Mouse (Mus musculus): ENCODE measurements around the gene Atf7ip. TPM values are rescaled to one million over a fixed set of nuclear protein-coding genes. Genes with fewer than 3 reads are reported as not detected.

Gene Atf7ip
- polyA plus RNA-seq, 1 experiment = 6.8 TPM

DNA sequence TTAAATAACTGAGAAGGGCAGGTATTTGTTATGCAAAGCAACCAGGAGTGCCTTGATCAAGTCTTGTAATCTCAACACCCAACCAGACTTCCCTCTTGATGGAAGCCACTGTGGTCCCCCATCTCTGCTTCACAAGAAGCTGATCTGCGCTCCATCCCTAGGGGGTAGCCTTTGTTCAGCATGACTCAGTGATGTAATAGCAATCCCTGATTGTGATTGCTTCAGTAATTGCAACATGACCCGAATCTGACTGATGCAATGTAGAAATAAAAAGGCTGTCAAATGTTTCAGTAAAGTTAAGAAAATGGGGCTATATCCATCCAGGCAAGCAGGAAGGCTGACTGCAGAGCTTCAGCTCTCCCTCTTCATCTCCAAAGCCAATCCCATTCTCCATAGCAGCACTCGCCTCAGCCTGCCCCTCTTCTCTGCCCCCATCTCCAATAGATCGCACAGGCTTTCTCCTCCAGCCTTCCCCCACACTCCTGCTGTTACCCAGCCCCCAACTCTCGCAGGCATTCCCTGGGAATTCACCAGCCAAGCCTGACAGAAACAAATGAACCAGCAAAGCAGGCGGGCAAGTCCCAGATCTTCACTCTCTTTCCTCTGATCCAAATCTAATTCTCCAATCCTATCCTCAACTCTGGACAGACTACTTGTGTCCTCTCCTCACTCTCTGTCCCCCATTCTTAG lies 30.7 kb upstream of the Atf7ip start:
- Histone ChIP-seq H3K36me3 (ENCODE audit: control insufficient read depth, insufficient read depth) (no peaks in the 10 kb centered on the region), H3K79me3 (ENCODE audit: low read depth) (no peaks in the 10 kb centered on the region), H3ac (ENCODE audit: control insufficient read depth, insufficient read length, low read depth) (no peak overlapping the region), H3K4me3 (ENCODE audit: insufficient read depth, poor library complexity, severe bottlenecking) (no peak overlapping the region), H3K79me2 (ENCODE audit: control insufficient read depth, insufficient read depth) (no peaks in the 10 kb centered on the region), H3K27me3 (ENCODE audit: control insufficient read depth, insufficient read depth, insufficient read length) (no peaks in the 10 kb centered on the region)
- TF ChIP-seq USF1 (IDR thresholded peaks at IDR 0.05; ENCODE audit: low read depth) (no peak), CEBPB (IDR thresholded peaks at IDR 0.05; ENCODE audit: low read depth) (peak; percentile 22)

DNA sequence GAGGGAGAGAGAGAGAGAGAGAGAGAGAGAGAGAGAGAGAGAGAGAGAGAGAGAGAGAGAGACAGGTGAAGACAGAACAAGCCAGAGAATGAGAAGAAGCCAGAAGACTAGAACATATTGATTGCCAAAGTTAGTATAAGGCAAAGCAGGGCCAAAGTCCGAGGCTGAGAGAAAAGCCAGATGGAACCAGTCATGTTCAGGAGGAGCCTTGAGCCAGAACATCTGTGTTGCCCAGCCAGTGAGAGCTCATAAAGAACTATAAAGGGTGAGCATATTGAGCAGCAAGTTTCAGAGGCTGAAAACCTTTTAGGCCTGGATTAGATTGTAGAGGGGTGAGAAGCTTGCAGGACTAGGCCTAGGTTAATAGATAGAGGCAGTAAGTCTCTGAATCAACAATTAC lies 28.1 kb upstream of the Atf7ip start:
- no peak for TF ChIP-seq MYOG (IDR thresholded peaks at IDR 0.05; ENCODE audit: control insufficient read depth, extremely low read depth, insufficient read length)
- TF ChIP-seq CTCF (IDR thresholded peaks at IDR 0.05; ENCODE audit: control insufficient read depth, insufficient read depth, insufficient read length) = no peak
- TF ChIP-seq MAX (IDR thresholded peaks at IDR 0.05) = no peak
- TF ChIP-seq MYOD1 (IDR thresholded peaks at IDR 0.05; ENCODE audit: control insufficient read depth, insufficient read length, low read depth) = no peak
- TF ChIP-seq CEBPB (IDR thresholded peaks at IDR 0.05; ENCODE audit: low read depth) = no peak
- TF ChIP-seq FOSL1 (IDR thresholded peaks at IDR 0.05; ENCODE audit: insufficient read depth, low read length, poor library complexity, severe bottlenecking) = no peak
- no peak for TF ChIP-seq USF1 (IDR thresholded peaks at IDR 0.05; ENCODE audit: low read depth)
- Histone ChIP-seq H3K4me3 (ENCODE audit: insufficient read depth, poor library complexity, severe bottlenecking) (no peak overlapping the region), H3K79me2 (ENCODE audit: control insufficient read depth, insufficient read depth) (no peaks in the 10 kb centered on the region), H3ac (ENCODE audit: control insufficient read depth, insufficient read length, low read depth) (no peak overlapping the region), H3K79me3 (ENCODE audit: low read depth) (no peaks in the 10 kb centered on the region), H3K27me3 (ENCODE audit: control insufficient read depth, insufficient read depth, insufficient read length) (no peaks in the 10 kb centered on the region), H3K36me3 (ENCODE audit: control insufficient read depth, insufficient read depth) (no peaks in the 10 kb centered on the region)

DNA sequence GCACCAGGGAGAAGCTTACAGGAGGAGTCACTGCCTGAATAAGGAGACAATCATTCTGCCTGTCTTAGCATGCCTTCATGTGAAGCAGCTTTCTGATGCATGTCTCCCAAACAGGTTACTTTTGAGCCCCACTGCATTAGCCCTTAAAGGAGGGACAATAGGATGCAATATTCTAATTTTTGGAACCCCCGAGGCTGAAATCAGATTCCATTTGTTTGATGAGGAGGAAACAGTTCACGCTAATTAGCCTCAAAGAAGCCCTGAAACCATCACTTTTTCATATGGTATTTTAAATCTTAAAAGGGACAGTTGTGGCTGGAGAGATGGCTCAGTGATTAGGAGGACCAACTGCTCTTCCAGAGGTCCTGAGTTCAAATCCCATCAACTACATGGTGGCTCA lies 22.4 kb upstream of the Atf7ip start:
- TF ChIP-seq CTCF (IDR thresholded peaks at IDR 0.05; ENCODE audit: control insufficient read depth, insufficient read depth, insufficient read length) = no peak
- TF ChIP-seq MYOD1 (IDR thresholded peaks at IDR 0.05; ENCODE audit: control insufficient read depth, insufficient read length, low read depth) = no peak
- TF ChIP-seq MYOG (IDR thresholded peaks at IDR 0.05; ENCODE audit: control insufficient read depth, extremely low read depth, insufficient read length) = no peak
- TF ChIP-seq CEBPB (IDR thresholded peaks at IDR 0.05; ENCODE audit: low read depth) = no peak
- no peak for TF ChIP-seq MAX (IDR thresholded peaks at IDR 0.05)
- TF ChIP-seq FOSL1 (IDR thresholded peaks at IDR 0.05; ENCODE audit: insufficient read depth, low read length, poor library complexity, severe bottlenecking) = no peak
- no peak for TF ChIP-seq USF1 (IDR thresholded peaks at IDR 0.05; ENCODE audit: low read depth)
- no peak overlapping the region for H3ac ChIP-seq (ENCODE audit: control insufficient read depth, insufficient read length, low read depth)
- no peaks in the 10 kb centered on the region for H3K27me3 ChIP-seq (ENCODE audit: control insufficient read depth, insufficient read depth, insufficient read length)
- no peaks in the 10 kb centered on the region for H3K79me3 ChIP-seq (ENCODE audit: low read depth)
- no peaks in the 10 kb centered on the region for H3K79me2 ChIP-seq (ENCODE audit: control insufficient read depth, insufficient read depth)
- H3K4me3 ChIP-seq (ENCODE audit: insufficient read depth, poor library complexity, severe bottlenecking) = no peak overlapping the region
- H3K36me3 ChIP-seq (ENCODE audit: control insufficient read depth, insufficient read depth) = no peaks in the 10 kb centered on the region

DNA sequence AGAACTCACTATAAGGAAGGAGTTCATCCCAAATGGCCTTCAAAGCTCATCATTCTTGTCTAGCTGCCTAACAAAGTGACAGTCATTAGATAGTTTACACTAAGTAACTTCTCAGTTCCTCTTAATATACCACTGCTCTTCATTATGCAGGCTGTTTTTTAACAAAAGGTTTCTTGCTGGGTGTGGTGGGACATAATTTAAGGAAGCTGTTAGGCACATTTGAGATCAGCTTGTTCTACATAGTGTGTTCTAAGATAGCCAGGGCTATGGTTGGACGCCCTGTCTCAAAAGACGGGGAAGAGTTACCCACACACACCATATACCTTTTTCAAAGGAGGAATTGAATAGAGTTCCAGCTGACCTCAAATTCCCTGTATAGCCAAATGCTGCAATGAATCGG lies 21.9 kb upstream of the Atf7ip start:
- no peaks in the 10 kb centered on the region for H3K27me3 ChIP-seq (ENCODE audit: control insufficient read depth, insufficient read depth, insufficient read length)
- no peak for TF ChIP-seq MAX (IDR thresholded peaks at IDR 0.05)
- no peak for TF ChIP-seq FOSL1 (IDR thresholded peaks at IDR 0.05; ENCODE audit: insufficient read depth, low read length, poor library complexity, severe bottlenecking)
- TF ChIP-seq MYOD1 (IDR thresholded peaks at IDR 0.05; ENCODE audit: control insufficient read depth, insufficient read length, low read depth) = no peak
- no peak for TF ChIP-seq CEBPB (IDR thresholded peaks at IDR 0.05; ENCODE audit: low read depth)
- no peak for TF ChIP-seq USF1 (IDR thresholded peaks at IDR 0.05; ENCODE audit: low read depth)
- TF ChIP-seq MYOG (IDR thresholded peaks at IDR 0.05; ENCODE audit: control insufficient read depth, extremely low read depth, insufficient read length) = no peak
- TF ChIP-seq CTCF (IDR thresholded peaks at IDR 0.05; ENCODE audit: control insufficient read depth, insufficient read depth, insufficient read length) = no peak
- H3ac ChIP-seq (ENCODE audit: control insufficient read depth, insufficient read length, low read depth) = no peak overlapping the region
- no peak overlapping the region for H3K4me3 ChIP-seq (ENCODE audit: insufficient read depth, poor library complexity, severe bottlenecking)
- H3K79me2 ChIP-seq (ENCODE audit: control insufficient read depth, insufficient read depth) = no peaks in the 10 kb centered on the region
- no peaks in the 10 kb centered on the region for H3K79me3 ChIP-seq (ENCODE audit: low read depth)
- H3K36me3 ChIP-seq (ENCODE audit: control insufficient read depth, insufficient read depth) = no peaks in the 10 kb centered on the region

DNA sequence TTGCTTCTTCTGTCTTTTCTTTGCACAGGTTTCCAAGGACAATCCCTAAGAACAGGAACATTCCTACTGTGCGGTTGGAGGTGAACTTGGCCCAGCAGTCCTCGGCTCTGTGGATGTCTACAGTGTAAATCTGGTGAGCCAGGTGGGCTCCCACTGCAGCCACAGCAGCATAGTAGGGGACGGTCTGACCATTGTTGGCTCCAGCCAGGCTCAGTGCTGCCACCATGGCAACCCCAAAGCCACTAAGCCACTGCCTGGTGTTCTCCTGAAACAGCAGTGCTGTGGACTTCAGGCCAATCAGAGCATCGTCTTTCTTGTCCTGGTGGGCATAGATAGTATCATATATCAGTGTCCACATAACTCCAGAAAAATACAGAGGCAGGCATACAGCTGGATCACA lies 19.8 kb upstream of the Atf7ip start:
- H3K4me3 ChIP-seq (ENCODE audit: insufficient read depth, poor library complexity, severe bottlenecking) = no peak overlapping the region
- H3K79me2 ChIP-seq (ENCODE audit: control insufficient read depth, insufficient read depth) = no peaks in the 10 kb centered on the region
- no peaks in the 10 kb centered on the region for H3K79me3 ChIP-seq (ENCODE audit: low read depth)
- TF ChIP-seq CEBPB (IDR thresholded peaks at IDR 0.05; ENCODE audit: low read depth) (no peak), USF1 (IDR thresholded peaks at IDR 0.05; ENCODE audit: low read depth) (no peak), MYOD1 (IDR thresholded peaks at IDR 0.05; ENCODE audit: control insufficient read depth, insufficient read length, low read depth) (no peak), MYOG (IDR thresholded peaks at IDR 0.05; ENCODE audit: control insufficient read depth, extremely low read depth, insufficient read length) (no peak), CTCF (IDR thresholded peaks at IDR 0.05; ENCODE audit: control insufficient read depth, insufficient read depth, insufficient read length) (no peak), MAX (IDR thresholded peaks at IDR 0.05) (no peak), FOSL1 (IDR thresholded peaks at IDR 0.05; ENCODE audit: insufficient read depth, low read length, poor library complexity, severe bottlenecking) (no peak)
- no peak overlapping the region for H3ac ChIP-seq (ENCODE audit: control insufficient read depth, insufficient read length, low read depth)
- H3K27me3 ChIP-seq (ENCODE audit: control insufficient read depth, insufficient read depth, insufficient read length) = no peaks in the 10 kb centered on the region
- H3K36me3 ChIP-seq (ENCODE audit: control insufficient read depth, insufficient read depth) = no peaks in the 10 kb centered on the region
